Mouse (Mus musculus) erythroblast, embryonic 14.5 days (primary cell): ENCODE results near the gene Rps6kl1. TPM values are rescaled to one million over a fixed set of nuclear protein-coding genes. Genes with fewer than 3 reads are reported as not detected.

Experiments
- H3K27me3 ChIP-seq: 2 replicates; pipeline ENCODE4 v1.6.1; 2012; ENCODE audit warnings: inconsistent platforms; ENCODE audit not compliant: control insufficient read depth
- H3K36me3 ChIP-seq: 2 replicates; pipeline ENCODE4 v1.6.1; 2012; ENCODE audit warnings: mild to moderate bottlenecking, inconsistent platforms; ENCODE audit not compliant: control insufficient read depth
- H3K4me1 ChIP-seq: 2 replicates; pipeline ENCODE4 v1.6.1; 2012; ENCODE audit warnings: inconsistent platforms; ENCODE audit not compliant: control insufficient read depth
- H3K4me3 ChIP-seq: replicated peaks from 2 replicates; pipeline ENCODE3; 2012; ENCODE audit warnings: moderate library complexity, mild to moderate bottlenecking, inconsistent platforms
- H3K9me3 ChIP-seq: 2 replicates; pipeline ENCODE4 v1.6.1; 2012; ENCODE audit warnings: low read length, inconsistent platforms, mixed read lengths; ENCODE audit not compliant: control insufficient read depth
- GATA1 ChIP-seq: IDR thresholded peaks from 2 replicates; pipeline ENCODE4 v1.6.1; 2012; ENCODE audit warnings: low read length, inconsistent platforms, mixed read lengths
- TAL1 ChIP-seq: IDR thresholded peaks from 3 replicates; pipeline ENCODE4 v1.6.1; 2012; ENCODE audit warnings: low read length, inconsistent platforms, mixed read lengths
- polyA plus RNA-seq: library from polyadenylated mRNA; stranded (reverse); fragments of >175 nt; gene quantifications from 2 replicates; pipeline ENCODE4 v1.2.3, GENCODE M21; 2012

Gene Rps6kl1
- polyA plus RNA-seq, 1 experiment = 0.06 TPM

- H3K27me3 ChIP-seq = no peaks in the 10 kb centered on the region
- TF ChIP-seq TAL1 (no peak), GATA1 (no peak)
These were observed 58.9 kb downstream of the Rps6kl1 start for GRCm38 (mm10) chr12:85092214-85092613.

GRCm38 (mm10) chr12:85091190-85091589 lies 59.9 kb downstream of the Rps6kl1 start:
- Histone ChIP-seq H3K36me3 (peaks cover 27% of the 10 kb centered on the region), H3K9me3 (peaks cover 5% of the 10 kb centered on the region), H3K4me3 (no peak overlapping the region), H3K4me1 (peaks cover 28% of the 10 kb centered on the region), H3K27me3 (no peaks in the 10 kb centered on the region)
- TF ChIP-seq TAL1 (no peak), GATA1 (no peak)

More at GRCm38 (mm10) chr12:85092214-85092613, 58.9 kb downstream of the Rps6kl1 start:
- Histone ChIP-seq H3K9me3 (peaks cover 5% of the 10 kb centered on the region), H3K36me3 (peaks cover 23% of the 10 kb centered on the region), H3K4me1 (peaks cover 29% of the 10 kb centered on the region), H3K4me3 (no peak overlapping the region)

- TF ChIP-seq TAL1 = no peak
These were observed 63.2 kb downstream of the Rps6kl1 start for GRCm38 (mm10) chr12:85087845-85088244.

More at GRCm38 (mm10) chr12:85087845-85088244, 63.2 kb downstream of the Rps6kl1 start:
- Histone ChIP-seq H3K4me3 (no peak overlapping the region), H3K4me1 (peaks cover 26% of the 10 kb centered on the region), H3K27me3 (no peaks in the 10 kb centered on the region), H3K9me3 (peaks cover 5% of the 10 kb centered on the region), H3K36me3 (peaks cover 27% of the 10 kb centered on the region)

Other genes starting within 250 kb of the Rps6kl1 start
- gene Fcf1, start 180.4 kb downstream of the Rps6kl1 start, polyA plus RNA-seq = 3.1 and 3.2 TPM in 2 replicates
- gene Arel1, start 180.4 kb downstream of the Rps6kl1 start, polyA plus RNA-seq = 0.78 and 0.79 TPM in 2 replicates
- gene Ylpm1, start 154.9 kb downstream of the Rps6kl1 start, polyA plus RNA-seq = 1.1 TPM in 2 replicates
- 0.31 and 0.34 TPM in 2 replicates for gene Prox2, start 40.5 kb downstream of the Rps6kl1 start, polyA plus RNA-seq
- gene Dlst, start 40.4 kb downstream of the Rps6kl1 start, polyA plus RNA-seq = 41.0 and 55.1 TPM in 2 replicates
- not detected in 2 replicates for gene Pgf, start 26.5 kb upstream of the Rps6kl1 start, polyA plus RNA-seq
- gene Eif2b2, start 68.2 kb upstream of the Rps6kl1 start, polyA plus RNA-seq = 18.6 and 27.3 TPM in 2 replicates
- gene Mlh3, start 119.3 kb upstream of the Rps6kl1 start, polyA plus RNA-seq = 0.04 and 0.09 TPM in 2 replicates
- gene Acyp1, start 137.2 kb upstream of the Rps6kl1 start, polyA plus RNA-seq = 7.4 and 10.0 TPM in 2 replicates
- 0.01 TPM in 1 of 2 replicates, not detected in the other for gene Zc2hc1c, start 137.3 kb upstream of the Rps6kl1 start, polyA plus RNA-seq
- 0.12 and 0.15 TPM in 2 replicates for gene Nek9, start 188.1 kb upstream of the Rps6kl1 start, polyA plus RNA-seq
- gene Tmed10, start 223.6 kb upstream of the Rps6kl1 start, polyA plus RNA-seq = 19.3 and 20.4 TPM in 2 replicates